Mouse (Mus musculus) ES-E14 (cell line): ENCODE results near the gene Rbfox2. TPM values are rescaled to one million over a fixed set of nuclear protein-coding genes. Genes with fewer than 3 reads are reported as not detected.
"Not testable (repeated sequence)": the region's sequence is repeated elsewhere in the genome, so short reads cannot be mapped to it uniquely, and the experiment has no call there.

Source experiments
- DNase-seq: peaks from one replicate; pipeline ENCODE4 v3.0.0-alpha.2; 2013; ENCODE audit warnings: low read depth, low spot score
- H3K27ac ChIP-seq: 2 replicates; pipeline ENCODE4 v1.5.1; 2012; ENCODE audit warnings: low read depth, mild to moderate bottlenecking, low read length, moderate library complexity, mixed read lengths; ENCODE audit not compliant: poor library complexity, insufficient read depth, severe bottlenecking
- H3K36me3 ChIP-seq: 2 replicates; pipeline ENCODE4 v1.6.1; 2012; ENCODE audit warnings: mild to moderate bottlenecking, low read length, moderate library complexity, mixed read lengths; ENCODE audit not compliant: control insufficient read depth, poor library complexity, insufficient read depth, severe bottlenecking
- H3K4me1 ChIP-seq, 2 experiments: fragments of 150-350 bp in 1 of 2; sonication (generic) in 1 of 2; 2 replicates each; pipeline ENCODE4 v1.6.1; 2012; ENCODE audit warnings: low read length in 2 of 2, mild to moderate bottlenecking in 1 of 2, mixed read lengths in 1 of 2; ENCODE audit not compliant: control insufficient read depth in 2 of 2, insufficient read depth in 2 of 2, poor library complexity in 1 of 2
- H3K4me3 ChIP-seq, 2 experiments: fragments of 150-350 bp in 1 of 2; sonication (generic) in 1 of 2; 2 replicates each; pipeline ENCODE4 v1.5.1; 2012; ENCODE audit warnings: low read length in 2 of 2, low read depth in 1 of 2, mild to moderate bottlenecking in 1 of 2, mixed read lengths in 1 of 2; ENCODE audit not compliant: insufficient read depth in 1 of 2, poor library complexity in 1 of 2, severe bottlenecking in 1 of 2
- H3K9ac ChIP-seq: 2 replicates; pipeline ENCODE4 v1.6.1; 2012; ENCODE audit warnings: low read depth, mild to moderate bottlenecking, low read length, mixed read lengths; ENCODE audit not compliant: poor library complexity, insufficient read depth, severe bottlenecking
- H3K9me3 ChIP-seq: fragments of 150-350 bp; sonication (generic); 2 replicates; pipeline ENCODE4 v1.6.1; 2012; ENCODE audit warnings: low read depth, mild to moderate bottlenecking, low read length; ENCODE audit not compliant: control insufficient read depth, insufficient read depth
- CHD2 ChIP-seq: IDR thresholded peaks from 2 replicates; pipeline ENCODE4 v1.6.1; 2014; ENCODE audit warnings: mild to moderate bottlenecking, low read depth, low read length, inconsistent platforms
- HCFC1 ChIP-seq: IDR thresholded peaks from 2 replicates; pipeline ENCODE4 v1.6.1; 2012; ENCODE audit warnings: low read length, inconsistent platforms, borderline replicate concordance; ENCODE audit not compliant: insufficient read depth
- MAFK ChIP-seq: IDR thresholded peaks from 2 replicates; pipeline ENCODE4 v1.6.1; 2014; ENCODE audit warnings: mild to moderate bottlenecking, low read depth, low read length, inconsistent platforms; ENCODE audit not compliant: insufficient read depth
- ZC3H11A ChIP-seq: IDR thresholded peaks from 2 replicates; pipeline ENCODE4 v1.6.1; 2012; ENCODE audit warnings: low read depth, mild to moderate bottlenecking, inconsistent platforms, low read length, borderline replicate concordance
- ZNF384 ChIP-seq: IDR thresholded peaks from 2 replicates; pipeline ENCODE4 v1.6.1; 2012; ENCODE audit warnings: low read depth, low read length, inconsistent platforms
- in situ Hi-C, 2 experiments: fragments of 600-800 bp; cut with MboI; formaldehyde crosslinking; loops; one replicate each; pipeline ENCODE4 v1.15.1; 2025; ENCODE audit warnings: low sequenced_read_pairs in 2 of 2, inconsistent platforms in 1 of 2; ENCODE audit not compliant: unreplicated experiment in 2 of 2
- total RNA-seq: library from RNA; depleted of rRNA; stranded (reverse); fragments of 300-350 nt; gene quantifications from 2 replicates; pipeline ENCODE4 v1.2.3, GENCODE M21; 2012

Rbfox2 gene
- total RNA-seq, 1 experiment: 56.4 TPM

DNA sequence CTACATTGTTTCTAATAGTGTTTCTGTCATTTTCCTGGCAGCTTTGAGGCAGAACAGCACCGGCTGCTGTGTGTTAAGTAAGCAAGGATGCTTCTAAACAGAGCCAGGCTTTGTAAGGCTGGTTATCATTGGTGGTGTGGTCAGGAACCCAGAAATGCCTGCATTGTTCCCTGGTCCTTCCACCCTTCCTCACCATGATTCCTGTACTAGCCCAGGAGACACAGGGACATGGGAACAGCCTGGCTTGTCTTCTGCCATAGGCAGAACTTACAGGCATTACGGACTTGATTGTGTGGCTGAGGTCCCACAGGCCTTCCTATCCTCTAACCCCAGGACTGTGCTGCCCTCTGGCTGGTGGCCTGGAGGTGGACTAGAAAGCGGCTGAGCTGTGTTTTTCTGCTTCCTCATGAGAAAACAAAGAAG lies 238.4 kb downstream of the Rbfox2 start:
- Histone ChIP-seq H3K27ac (no peak overlapping the region), H3K9ac (no peak overlapping the region), H3K4me3 (no peak overlapping the region), H3K9me3 (no peaks in the 10 kb centered on the region), H3K36me3 (no peaks in the 10 kb centered on the region; the same call in 1 of the 2 replicates), H3K4me1 (peaks cover 0 to 16% of the 10 kb centered on the region in 2 experiments; a peak in 2 of 4 replicates)
- no peak for TF ChIP-seq HCFC1
- no peak for TF ChIP-seq ZC3H11A
- TF ChIP-seq ZNF384: no peak
- no peak for TF ChIP-seq CHD2
- TF ChIP-seq MAFK: no peak
- in situ Hi-C loops: no loop called here
- DNase-seq: no peak

DNA sequence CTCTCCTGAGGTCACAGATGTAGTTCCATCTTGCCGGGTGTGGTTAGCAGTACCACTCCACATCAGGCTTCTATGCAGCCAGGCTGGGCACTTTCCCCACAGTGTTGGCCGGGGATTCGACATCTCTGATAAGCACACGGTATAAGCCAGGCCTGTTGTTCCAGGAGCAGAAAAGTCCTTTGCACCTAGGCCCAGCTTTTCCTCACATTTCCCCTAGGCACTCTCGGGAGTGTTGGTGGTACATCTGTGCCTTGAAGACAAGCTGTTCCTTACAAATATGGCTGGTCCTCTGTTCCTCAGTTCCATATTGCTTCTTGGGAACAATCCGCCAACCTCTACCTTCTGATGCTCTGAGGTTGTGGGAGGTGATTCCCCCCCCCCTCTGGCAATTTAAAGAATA lies 240.6 kb downstream of the Rbfox2 start:
- in situ Hi-C loops: no loop called here
- Histone ChIP-seq H3K4me1 (peaks cover 0 to 4% of the 10 kb centered on the region in 2 experiments; a peak in 1 of 4 replicates), H3K9ac (no peak overlapping the region), H3K27ac (no peak overlapping the region), H3K9me3 (no peaks in the 10 kb centered on the region), H3K4me3 (no peak overlapping the region), H3K36me3 (no peaks in the 10 kb centered on the region)
- DNase-seq: no peak
- TF ChIP-seq MAFK (no peak), CHD2 (no peak), HCFC1 (no peak), ZNF384 (no peak), ZC3H11A (no peak)

GRCm38 (mm10) chr15:77065259-77065852 lies 241.4 kb downstream of the Rbfox2 start:
- no peaks in the 10 kb centered on the region for H3K36me3 ChIP-seq
- H3K4me1 ChIP-seq: no peaks in the 10 kb centered on the region
- H3K9me3 ChIP-seq: no peaks in the 10 kb centered on the region
- no peak for TF ChIP-seq ZNF384
- no peak for TF ChIP-seq MAFK
- TF ChIP-seq ZC3H11A: no peak
- no peak for TF ChIP-seq CHD2
- TF ChIP-seq HCFC1: no peak
- no peak overlapping the region for H3K4me3 ChIP-seq
- in situ Hi-C loops: no loop called here
- DNase-seq: no peak
- H3K9ac ChIP-seq: no peak overlapping the region
- H3K27ac ChIP-seq: no peak overlapping the region

DNA sequence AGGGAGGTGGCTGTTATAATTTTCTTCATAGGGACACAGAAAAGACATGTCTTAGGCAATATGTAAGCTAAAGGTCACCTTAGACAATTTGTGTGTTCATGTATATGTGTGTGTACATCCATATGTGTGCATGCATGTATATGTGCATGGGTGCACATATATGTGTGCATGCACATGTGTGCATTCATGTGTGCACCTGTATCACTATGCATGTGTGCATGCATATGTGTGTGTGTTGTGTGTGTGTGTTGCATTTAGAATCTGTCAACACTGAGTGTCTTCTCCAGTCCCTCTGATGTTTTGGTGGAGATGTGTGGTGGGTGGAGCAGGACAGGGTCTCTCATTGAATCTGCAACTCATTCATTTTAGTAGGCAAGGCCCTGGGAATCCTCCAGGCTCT lies 244.1 kb downstream of the Rbfox2 start:
- TF ChIP-seq CHD2 (no peak), HCFC1 (no peak), MAFK (no peak), ZNF384 (no peak)
- H3K4me1 ChIP-seq: peaks cover 0 to 3% of the 10 kb centered on the region in 2 experiments; a peak in 2 of 4 replicates
- DNase-seq: no peak
- H3K27ac ChIP-seq: no peak overlapping the region
- no peak overlapping the region for H3K9ac ChIP-seq
- in situ Hi-C loops: no loop called here
- no peak overlapping the region for H3K4me3 ChIP-seq
- no peaks in the 10 kb centered on the region for H3K9me3 ChIP-seq
- no peaks in the 10 kb centered on the region for H3K36me3 ChIP-seq

- H3K9ac ChIP-seq, H3K36me3 ChIP-seq, in situ Hi-C loops, DNase-seq, H3K9me3 ChIP-seq, H3K4me3 ChIP-seq, H3K27ac ChIP-seq: not testable (repeated sequence)
- peaks cover 2 to 20% of the 10 kb centered on the region in 2 experiments for H3K4me1 ChIP-seq
Measured at GRCm38 (mm10) chr15:77059416-77059815, 247.4 kb downstream of the Rbfox2 start.
